Mouse (Mus musculus): ENCODE data around the gene Aspn.

The Aspn gene

DNA sequence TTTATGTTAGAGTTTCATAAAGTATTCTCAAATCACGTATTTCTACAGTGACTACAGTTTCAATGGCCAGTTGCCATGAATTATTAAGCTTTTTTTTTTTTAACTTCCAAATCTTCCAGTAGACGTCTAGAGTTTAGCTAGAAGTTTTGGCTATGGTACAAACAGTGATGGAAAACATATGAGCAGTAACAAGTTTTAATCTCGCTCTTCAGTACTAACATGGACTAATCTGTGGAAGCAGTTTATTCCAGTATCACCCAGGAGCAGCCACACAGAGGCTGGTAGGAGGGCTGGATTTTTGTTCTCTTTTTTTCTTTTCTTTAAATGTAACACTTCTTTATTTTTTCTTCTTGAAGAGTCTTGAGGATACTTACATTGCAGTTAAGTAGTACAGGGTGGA, at the start of gene Aspn:
Aspn (plus strand) TSS at position 165 of the 400 bp plus-strand sequence.
- no peak for DNase-seq

DNA sequence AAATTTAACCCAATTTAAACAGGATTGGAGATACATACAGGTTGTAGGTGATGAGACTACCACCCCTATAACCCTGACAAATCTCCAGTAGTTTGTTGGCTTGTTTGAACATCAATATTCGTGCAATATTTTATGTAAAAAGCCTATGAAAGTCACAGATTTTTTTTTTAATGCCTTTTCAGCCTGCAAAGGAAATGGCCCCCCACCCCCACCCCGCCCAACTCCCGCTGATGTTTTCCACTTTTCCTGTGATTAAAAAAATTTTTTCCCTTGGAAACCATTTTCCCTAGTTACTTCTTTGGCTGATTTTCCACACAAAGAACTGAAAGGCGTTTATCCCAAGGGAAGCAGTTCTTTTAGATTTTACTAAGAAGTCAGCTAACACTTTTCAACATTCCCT, 39.7 kb upstream of the Aspn start, which contains the start of gene Ecm2:
Ecm2 (plus strand) TSS at position 301 of the 400 bp plus-strand sequence.
- DNase-seq, result no peak

DNA sequence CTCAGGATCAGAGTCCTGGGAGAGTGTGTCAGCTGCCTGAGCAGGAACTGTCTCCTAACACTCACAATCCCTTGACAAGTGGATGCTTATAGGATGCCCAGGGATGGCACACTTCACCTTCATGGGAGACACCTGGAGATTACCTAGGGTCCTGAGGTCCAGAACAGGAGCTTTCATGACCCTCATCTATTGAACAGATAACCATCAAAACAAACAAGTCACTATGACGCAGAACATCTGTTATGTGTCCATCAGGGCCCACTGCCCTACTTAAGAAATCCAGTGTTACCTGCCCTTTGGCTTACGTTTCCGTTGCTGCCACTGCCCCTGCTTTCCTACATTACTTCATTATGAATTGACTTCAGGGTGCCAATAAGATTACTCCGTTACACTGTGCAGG, 38.5 kb upstream of the Aspn start:
- no peak for DNase-seq

DNA sequence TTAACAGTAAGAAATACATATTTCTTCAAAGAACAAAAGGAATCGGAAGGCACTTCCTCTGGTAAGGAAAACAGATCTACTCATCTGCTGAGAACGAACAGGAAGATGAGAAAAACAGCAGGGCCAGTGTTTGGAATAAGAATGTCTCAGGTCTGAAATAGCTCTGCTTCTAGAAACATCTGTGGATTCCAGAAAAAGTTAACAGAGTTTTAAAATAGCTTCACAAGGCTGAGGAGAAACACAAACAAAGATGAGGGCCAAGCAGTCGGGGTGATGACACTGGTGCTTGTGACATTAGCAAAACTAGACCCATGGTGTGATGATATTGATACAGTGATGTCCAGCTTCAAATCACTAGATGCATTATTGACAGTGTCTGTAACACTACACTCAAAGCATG, 37.1 kb upstream of the Aspn start:
- DNase-seq, result no peak

DNA sequence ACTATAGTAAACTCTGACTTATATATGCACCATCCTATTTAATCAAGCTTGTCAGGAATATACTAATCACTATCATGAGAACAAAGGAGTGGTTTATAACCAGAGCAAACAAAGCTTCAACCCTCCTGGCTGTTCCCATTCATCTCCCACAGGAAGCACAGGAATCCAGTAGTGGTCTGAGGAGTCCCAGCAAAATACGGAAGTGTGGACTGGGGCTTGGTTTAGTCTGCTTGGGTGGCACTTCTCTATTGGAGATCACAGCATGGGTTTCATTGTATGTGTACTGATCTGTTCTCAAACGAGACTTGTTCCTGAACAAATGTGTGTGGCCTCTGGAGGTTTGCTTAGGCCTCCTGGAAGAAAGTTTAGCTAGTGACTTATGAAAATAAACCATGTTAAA, 25.5 kb upstream of the Aspn start:
- no peak for DNase-seq

DNA sequence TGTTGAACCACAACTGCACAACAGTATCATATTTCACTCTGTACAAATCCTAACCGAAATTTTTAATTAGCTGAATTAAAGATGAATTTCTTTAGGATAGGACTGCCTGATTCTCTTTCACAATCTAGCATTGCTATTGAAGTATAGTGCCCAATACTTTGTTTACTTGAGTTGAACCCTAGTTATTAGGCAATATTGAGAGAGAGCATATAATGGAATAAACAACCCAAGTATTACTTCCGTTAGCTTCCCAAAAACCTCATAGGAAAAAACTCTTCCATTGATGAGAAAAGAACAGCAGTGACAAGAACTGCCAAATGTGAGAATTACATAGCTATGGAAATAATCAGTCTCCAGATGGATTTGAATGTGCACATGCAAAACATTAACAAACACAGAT, 18.0 kb upstream of the Aspn start:
- no peak for DNase-seq

DNA sequence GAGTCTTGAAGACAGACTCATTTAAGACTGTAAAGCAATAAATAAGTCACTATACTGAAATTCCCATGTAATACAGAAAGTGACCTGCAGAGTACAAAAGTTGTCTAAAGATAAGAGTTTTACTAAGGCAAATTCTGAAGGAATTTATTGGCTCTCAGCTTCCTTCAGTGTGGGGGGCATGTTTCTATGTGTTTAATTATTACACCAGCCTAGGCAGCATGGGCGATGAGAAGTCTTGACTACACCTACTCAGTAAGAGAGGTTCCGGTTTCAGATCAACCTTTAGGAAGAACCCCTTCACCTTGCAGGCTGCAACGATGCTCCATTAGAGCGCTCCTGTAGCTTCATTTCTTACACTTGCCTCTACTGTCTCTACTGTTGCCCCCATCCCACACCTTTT, 13.6 kb upstream of the Aspn start:
- no peak for DNase-seq

DNA sequence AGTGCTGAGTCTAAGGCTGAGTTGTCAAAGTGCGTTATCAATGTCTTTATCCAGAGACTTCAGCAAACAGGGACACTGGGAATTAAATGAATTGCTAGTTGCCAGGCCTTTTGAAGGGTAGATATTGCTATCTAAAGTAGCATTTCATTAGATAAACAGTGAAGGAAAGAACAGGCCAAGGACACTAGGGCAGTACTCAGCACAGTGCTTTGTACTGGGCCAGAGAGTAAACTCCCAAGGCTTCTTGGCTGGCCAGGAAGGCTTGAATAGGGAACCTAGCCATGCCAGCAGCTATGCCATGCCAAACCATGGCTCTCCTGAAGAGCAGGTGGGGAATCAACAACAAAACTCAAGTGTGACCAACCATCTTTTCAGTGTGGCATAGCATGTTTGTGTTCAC, 7.3 kb upstream of the Aspn start:
- no peak for DNase-seq

DNA sequence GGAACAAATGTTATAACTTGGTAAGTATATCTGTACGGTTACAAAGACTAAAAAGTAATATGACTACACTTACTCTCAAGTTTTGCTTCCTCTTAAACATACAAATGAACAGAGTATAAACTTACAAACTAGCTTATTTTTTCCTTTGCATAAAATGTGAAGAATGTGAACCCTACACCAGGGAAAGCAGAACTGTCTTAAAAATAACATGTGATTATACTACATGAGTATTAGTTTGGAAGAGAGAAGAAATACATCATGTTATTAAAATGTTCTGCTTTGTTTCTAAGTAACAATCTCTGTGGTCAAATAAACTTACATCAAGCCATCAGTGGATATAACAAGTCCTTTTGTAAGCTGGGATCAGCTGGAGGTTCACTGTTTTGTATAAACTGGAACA, 5.5 kb upstream of the Aspn start:
- no peak for DNase-seq

DNA sequence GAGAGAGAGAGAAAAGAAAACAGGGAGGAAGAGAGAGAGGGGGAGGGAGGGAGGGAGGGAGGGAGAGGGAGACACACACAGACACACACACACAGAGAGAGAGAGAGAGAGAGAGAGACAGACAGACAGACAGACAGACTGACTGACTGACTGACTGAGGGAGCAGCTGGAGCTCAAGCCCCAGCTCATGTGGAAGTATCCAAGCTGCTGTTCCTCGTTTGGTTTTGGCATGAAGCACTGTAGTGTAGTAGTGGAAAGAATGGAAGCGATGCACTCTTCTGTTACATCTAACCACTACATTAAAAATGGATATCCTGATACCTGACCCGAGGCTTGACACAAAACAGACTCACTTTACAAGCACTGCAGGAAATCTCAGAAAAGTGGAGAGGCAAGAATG, 1.4 kb downstream of the Aspn start:
- no peak for DNase-seq

DNA sequence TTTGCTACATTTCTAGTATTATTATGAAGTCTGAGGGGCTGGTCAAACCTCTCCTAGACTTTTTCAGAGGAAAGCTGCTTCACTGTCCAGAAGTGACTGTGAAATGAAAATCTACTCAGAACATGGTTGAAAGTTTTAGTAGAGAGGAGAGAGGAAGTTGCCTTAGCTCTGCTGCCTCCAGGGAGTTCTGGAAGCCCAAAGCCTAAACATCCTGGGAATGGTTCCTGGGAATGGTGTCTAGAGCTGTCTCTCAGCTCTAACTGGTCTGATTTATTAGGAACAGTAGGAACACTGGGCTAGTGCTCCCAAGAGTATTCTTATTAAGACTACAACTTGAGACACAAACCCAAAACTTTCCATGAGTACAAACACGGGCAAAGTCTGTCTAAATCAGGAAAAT, 2.3 kb downstream of the Aspn start:
- DNase-seq, result no peak

DNA sequence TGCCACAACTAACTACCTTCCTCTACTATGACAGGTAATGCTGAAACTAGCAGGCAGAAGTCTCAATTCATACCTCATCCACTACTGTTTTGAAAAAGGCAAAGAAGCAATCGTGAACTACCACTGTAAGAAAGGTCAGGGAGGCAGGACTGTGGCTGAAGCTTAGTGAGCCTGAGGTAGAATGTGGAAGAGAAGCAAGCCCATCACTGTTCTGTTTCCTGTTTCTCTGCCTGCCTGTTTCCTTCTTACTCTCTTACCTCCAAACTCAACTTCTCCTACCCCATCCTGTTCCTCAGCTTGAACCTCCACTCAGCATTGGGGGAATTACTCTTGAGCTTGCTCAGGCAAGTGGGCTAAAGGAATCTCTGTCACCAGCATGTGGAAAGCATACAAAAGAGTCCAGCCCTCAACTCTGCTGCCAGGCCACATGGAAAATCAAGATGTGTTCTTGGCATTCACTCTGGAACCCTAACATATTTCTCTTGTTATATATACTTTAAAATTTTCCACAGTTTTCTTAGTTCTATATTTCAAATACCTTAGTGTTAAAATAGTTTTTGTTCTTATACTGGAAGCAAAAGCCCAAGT, 3.4 kb downstream of the Aspn start:
- DNase-seq, result no peak

DNA sequence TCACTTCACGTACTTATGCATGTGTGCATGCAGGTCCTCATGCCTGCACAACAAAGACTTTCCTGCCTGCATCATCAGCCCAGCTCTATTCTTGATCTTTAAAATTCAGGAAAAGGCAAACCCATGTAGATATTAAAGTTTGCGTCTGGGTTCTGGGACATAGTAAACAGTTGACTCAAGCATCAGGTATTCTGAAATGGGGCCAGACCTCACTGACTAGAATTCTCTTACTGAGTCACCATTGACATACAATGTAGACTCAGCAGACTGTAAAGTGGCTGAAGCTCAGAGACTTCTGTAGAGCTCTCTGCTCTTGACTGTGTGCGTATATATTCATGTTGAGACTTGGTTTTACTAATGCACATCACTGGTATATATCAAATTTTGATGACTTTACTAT, 5.4 kb downstream of the Aspn start:
- DNase-seq, result no peak

DNA sequence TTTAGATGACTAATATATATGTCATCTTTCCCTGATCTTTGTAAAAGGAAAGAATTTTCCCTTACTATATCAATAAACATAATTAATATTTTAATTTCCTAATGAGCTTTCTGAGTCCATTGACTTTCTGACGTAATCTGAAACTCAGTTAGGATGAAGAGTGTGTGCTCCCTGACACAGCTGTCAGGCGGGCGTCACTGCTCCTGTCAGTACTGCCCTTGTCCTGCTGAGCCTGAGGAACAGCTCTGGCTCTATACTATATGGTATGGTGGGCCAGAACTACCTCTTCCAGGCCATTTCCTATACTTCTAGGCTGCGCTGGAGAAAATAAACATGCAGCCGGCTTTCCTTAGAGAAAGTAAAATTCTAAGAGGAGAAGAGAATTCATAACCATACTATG, 10.3 kb downstream of the Aspn start:
- DNase-seq, result no peak

DNA sequence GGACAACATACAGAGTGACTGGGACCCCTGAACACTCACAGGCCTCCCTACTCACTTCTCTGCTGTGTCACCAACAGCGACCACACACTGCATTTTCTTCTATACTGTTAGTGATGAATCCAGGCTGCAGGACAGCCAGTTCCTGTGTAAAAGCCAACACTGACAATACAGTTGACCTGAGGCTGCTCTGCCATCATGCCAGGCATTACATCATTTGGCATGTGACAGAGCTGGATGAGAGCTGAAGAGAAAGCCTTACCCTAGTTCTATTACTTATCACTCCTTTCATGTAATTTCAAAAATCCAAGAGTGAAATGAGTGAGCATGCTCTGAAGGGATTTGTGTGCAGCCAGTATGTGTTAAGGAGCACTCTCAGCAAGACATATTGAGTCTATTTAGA, 12.0 kb downstream of the Aspn start:
- DNase-seq, result peak; percentile 6

DNA sequence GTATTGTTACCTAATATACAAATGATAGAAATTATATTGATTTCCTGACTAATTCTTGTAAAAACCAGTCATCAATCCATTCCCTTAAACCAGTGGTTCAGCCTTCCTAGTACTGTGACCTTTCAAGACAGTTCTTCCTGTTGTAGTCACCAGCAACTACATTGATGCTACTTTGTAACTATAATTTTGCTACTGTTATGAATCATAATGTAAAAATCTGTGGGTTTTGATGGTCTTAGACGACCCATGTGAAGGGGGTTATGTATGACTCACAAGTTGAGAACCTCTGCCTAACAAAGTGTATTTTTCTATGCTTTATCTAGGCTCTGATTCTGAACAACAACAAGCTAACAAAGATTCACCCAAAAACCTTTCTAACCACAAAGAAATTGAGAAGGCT, 12.7 kb downstream of the Aspn start:
- no peak for DNase-seq

DNA sequence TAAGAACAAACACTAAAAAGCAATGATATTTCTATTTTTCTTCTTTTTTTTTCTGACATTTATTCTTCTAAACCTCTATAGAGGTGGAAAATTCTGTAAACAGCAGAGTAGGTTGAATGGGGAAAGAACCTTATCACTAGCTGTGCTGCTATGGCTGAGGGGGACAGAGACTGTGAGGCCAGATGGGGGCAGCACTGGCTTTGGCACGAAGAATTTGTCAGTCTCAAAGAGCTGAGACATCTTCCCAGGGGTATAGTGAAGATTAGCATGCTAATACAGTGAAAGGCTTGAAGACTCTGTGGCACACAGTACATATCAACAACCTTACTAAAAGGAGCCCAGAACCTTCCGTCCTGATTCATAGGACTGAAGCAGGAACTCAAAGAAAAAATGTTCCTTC, 14.9 kb downstream of the Aspn start:
- no peak for DNase-seq

DNA sequence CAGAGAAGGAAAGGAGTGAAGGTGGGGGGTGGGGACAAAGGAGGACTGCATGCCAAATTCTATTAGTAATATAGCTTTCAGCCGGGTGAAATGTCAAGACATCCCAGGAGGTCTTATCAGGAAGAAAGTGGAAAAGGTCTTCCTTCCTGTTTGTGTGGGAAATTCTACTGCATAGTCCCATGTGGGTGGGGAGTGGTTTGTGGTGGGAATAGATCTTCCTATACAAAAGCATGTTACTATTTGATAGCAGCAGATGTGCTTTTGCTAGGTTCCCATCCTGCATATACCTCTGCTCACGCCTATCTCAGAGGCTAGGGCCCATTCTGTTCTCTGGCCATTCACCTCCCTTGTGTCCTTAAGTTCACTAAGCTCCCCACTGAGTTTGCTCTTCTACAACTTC, 16.6 kb downstream of the Aspn start:
- no peak for DNase-seq

DNA sequence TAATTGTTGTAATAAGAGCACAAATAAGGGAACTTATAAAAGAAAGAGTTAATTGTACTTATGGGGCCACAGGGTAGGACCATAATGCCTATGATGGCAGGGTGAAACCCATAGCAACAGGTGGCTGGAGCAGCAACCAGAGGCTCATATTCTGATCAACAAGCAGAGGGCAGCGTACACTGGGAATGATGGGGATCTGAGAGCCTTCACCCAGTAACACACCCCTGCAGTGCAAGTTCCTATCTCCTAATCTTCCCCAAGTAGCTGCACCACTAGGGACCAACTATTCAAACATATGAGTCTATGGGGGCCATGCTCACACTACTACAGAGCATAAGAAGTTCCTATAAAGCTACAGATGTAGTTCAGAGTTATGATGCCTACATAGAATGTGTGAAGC, 20.1 kb downstream of the Aspn start:
- no peak for DNase-seq

DNA sequence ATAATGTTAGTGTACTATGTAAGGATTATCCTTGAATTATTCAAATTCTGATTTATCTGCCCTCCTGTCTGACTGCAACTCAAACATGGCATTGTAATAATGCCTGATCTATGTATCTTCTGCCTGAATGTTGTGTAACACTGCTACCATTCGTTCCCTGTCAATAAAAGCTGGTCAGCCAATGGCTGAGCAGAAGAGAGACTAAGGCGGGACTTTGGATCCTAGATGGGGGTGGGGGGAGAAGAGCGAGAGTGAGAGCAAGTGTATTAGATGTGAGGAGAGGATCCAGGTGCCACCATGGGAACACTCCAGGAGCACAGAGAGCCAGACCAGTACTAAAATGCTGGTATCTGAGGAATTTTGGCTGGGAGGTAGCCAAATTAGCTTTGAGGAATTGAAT, 26.1 kb downstream of the Aspn start:
- no peak for DNase-seq

DNA sequence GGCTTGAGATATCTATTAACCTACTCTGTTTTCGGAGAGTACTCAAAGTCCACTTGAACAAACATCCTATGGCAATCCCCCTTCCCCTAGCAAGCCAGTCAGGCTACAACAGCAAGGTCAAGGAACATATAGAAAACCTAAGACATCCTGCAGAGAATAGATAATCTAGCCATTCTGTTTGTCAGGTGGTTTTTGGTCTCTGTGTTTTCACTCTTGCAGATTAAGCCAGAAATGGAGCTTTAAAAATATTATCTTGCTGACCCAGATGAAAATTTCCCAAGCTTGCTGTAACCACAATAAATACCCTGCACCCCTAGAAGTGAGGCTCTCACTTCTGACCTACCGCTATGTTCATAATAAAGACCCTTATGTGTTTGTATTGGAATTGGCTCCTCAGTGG, 27.2 kb downstream of the Aspn start:
- DNase-seq, result no peak

DNA sequence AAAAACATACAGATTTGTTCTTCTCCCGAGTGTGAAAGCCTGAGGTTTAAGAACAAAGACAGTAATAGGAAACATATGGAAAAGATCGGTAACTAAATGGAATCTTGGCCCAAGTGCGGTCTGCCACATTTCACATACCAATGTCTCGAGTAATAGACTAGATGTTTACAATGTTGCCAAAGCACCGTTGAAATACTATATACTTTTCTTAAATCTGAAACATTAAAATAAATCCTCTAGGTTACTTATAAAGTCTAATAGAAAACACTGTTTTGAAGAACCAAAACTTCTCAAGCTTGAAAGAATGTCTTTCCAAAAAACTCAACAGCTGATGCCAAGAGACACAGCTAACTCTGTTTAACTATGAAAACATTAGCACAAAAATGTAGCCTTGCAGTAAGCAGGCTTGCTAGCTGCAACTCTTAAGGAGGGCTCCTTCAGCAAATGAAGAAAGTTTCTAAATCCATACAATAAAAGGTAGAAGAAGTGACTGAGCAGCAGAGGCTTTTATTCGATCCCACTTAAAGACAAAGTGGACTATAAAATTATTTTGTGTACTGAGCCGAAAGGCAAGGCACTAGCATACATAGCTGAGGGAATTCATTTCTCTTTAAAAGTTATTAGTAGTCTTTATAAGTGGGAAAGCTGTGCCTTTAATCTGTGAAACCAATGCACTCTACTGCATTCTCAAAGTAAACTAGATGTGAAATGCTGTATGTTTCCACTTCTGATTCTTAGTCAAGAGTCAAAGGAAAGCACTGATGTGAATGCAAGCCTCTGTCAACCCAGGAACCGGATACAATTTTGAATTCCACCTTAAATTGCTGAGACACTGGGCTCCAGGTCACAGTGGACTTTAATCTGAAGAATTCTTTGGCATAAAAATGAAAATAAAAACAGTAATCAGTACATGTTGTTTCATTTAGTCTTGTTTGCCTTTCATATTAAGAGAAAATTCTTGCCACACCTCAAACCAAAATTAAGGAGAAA, 37.6 kb downstream of the Aspn start, which contains the start of gene Omd:
Omd (plus strand) TSS at position 922 of the 990 bp plus-strand sequence.
- DNase-seq, result no peak

DNA sequence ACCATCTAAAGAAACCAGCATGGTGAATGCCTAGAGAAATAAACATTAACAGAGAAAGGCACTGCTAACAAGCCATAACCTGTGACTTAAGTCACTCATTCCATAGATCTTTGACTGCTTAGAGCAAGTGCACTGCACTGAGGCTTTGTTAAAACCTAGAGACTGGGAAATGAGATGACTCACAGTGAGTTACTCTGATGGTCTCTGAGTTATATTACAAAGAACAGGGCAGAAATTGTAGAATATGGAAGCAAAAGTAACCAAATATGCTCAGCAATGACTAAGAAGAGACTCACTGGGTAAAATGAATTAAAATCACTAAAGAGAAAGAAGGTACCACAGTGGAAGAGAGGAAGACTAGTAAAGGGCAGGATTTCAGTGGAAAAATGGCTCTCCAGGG, 39.6 kb downstream of the Aspn start:
- DNase-seq, result no peak

DNA sequence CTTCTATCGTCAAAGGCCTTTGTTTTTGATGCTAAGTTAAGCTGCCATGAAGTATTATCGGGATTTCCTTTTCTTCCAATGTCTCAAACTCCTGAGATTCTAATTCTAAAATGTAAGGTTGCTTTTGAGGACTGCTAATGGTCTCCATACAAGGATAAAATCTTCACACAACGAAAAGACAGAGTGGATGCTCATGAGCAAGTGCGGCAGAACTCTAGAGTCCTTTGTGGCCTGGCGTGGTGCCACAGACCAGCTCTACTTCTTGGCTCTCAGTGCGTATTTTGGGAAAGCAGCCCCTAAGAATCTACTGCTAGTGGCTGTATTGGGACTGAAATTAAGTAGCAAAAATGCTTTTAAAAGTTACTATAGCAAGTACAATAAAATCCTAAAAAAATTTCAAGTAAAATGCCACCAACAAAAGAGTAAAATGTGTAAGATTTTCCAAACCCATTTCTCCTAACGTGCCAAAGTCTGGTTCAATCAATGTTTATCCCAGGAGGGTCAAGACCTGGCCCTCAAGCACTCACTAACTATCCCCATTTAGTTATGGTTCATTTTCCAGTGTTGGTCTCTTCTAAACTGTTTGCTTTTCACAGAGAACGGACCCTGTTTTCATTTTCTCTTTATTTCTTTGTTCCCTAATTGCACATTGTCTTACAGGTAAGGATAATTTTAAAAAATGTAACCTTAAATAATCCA, 40.2 kb downstream of the Aspn start:
- no peak for DNase-seq

Data from cerebellum, adult 9-11 months (tissue).